Mouse (Mus musculus): ENCODE results near the gene Stxbp1. TPM values are rescaled to one million over a fixed set of nuclear protein-coding genes. Genes with fewer than 3 reads are reported as not detected.
"Not testable (repeated sequence)": the region's sequence is repeated elsewhere in the genome, so short reads cannot be mapped to it uniquely, and the experiment has no call there.

Stxbp1 gene
- polyA plus RNA-seq, 1 experiment from 2014 or later = 192 TPM

GRCm38 (mm10) chr2:32854206-32854605, 7.2 kb upstream of the Stxbp1 start:
- H3K4me2 ChIP-seq = no peak overlapping the region
- ATAC-seq (ENCODE audit: low read depth) = peak; percentile 69; the same call in 1 of the 2 replicates

GRCm38 (mm10) chr2:32853716-32854115, 6.7 kb upstream of the Stxbp1 start:
- H3K27me3 ChIP-seq = peaks cover 12% of the 10 kb centered on the region
- not testable (repeated sequence) for H3K9ac ChIP-seq; H3K9me3 ChIP-seq; H3K36me3 ChIP-seq; ATAC-seq (ENCODE audit: low read depth); H3K4me2 ChIP-seq; H3K4me1 ChIP-seq (replicated peaks); H3K4me3 ChIP-seq; H3K27ac ChIP-seq (replicated peaks)
- 72% methylated on average over 4 of the region's 4 CpGs for WGBS

More at GRCm38 (mm10) chr2:32854206-32854605, 7.2 kb upstream of the Stxbp1 start:
- no peaks in the 10 kb centered on the region for H3K9me3 ChIP-seq
- peaks cover 12% of the 10 kb centered on the region for H3K27me3 ChIP-seq
- 7% methylated on average over 8 of the region's 8 CpGs for WGBS
- H3K4me1 ChIP-seq (replicated peaks) = peaks cover 8% of the 10 kb centered on the region
- H3K4me3 ChIP-seq = no peak overlapping the region
- no peak overlapping the region for H3K9ac ChIP-seq
- no peak overlapping the region for H3K27ac ChIP-seq (replicated peaks)
- H3K36me3 ChIP-seq = no peaks in the 10 kb centered on the region

- 2% methylated on average over 20 of the region's 20 CpGs for WGBS
- peak overlapping the region; percentile 47 for H3K9ac ChIP-seq
- peak overlapping the region; percentile 39 for H3K4me2 ChIP-seq
- H3K36me3 ChIP-seq = no peaks in the 10 kb centered on the region
- H3K4me1 ChIP-seq (replicated peaks) = peaks cover 13% of the 10 kb centered on the region
- no peak for ATAC-seq (ENCODE audit: low read depth)
- H3K27me3 ChIP-seq = peaks cover 12% of the 10 kb centered on the region
- peak overlapping the region; percentile 11 for H3K4me3 ChIP-seq
- no peak overlapping the region for H3K27ac ChIP-seq (replicated peaks)
- no peaks in the 10 kb centered on the region for H3K9me3 ChIP-seq
Measured at GRCm38 (mm10) chr2:32852156-32852555, 5.1 kb upstream of the Stxbp1 start.

- H3K27me3 ChIP-seq = peaks cover 6% of the 10 kb centered on the region
Measured at GRCm38 (mm10) chr2:32847468-32847821, 400 bp upstream of the Stxbp1 start.

GRCm38 (mm10) chr2:32846101-32846804, 792 bp downstream of the Stxbp1 start:
- Histone ChIP-seq H3K36me3 (peaks cover 7% of the 10 kb centered on the region), H3K27me3 (no peaks in the 10 kb centered on the region; the same call in 1 of the 2 replicates), H3K9ac (peak overlapping the region; percentile 93), H3K4me3 (peak overlapping the region; percentile 85), H3K9me3 (no peaks in the 10 kb centered on the region), H3K27ac (replicated peaks) (peak overlapping the region; percentile 94), H3K4me2 (peak overlapping the region; percentile 87), H3K4me1 (replicated peaks) (peaks cover 29% of the 10 kb centered on the region)
- ATAC-seq (ENCODE audit: low read depth) = peak; percentile 66
- WGBS = under 1% methylated on average over 32 of the region's 33 CpGs

More at GRCm38 (mm10) chr2:32847468-32847821, 400 bp upstream of the Stxbp1 start:
- Histone ChIP-seq H3K4me3 (peak overlapping the region; percentile 85), H3K9me3 (no peaks in the 10 kb centered on the region), H3K4me2 (peak overlapping the region; percentile 87), H3K27ac (replicated peaks) (no peak overlapping the region), H3K36me3 (no peaks in the 10 kb centered on the region), H3K4me1 (replicated peaks) (peaks cover 35% of the 10 kb centered on the region), H3K9ac (peak overlapping the region; percentile 61; the same call in 1 of the 2 replicates)
- WGBS = 46% methylated on average over 6 of the region's 6 CpGs
- peak; percentile 37 for ATAC-seq (ENCODE audit: low read depth)

- Histone ChIP-seq H3K36me3 (peaks cover 7% of the 10 kb centered on the region), H3K27me3 (no peaks in the 10 kb centered on the region; the same call in 1 of the 2 replicates), H3K4me1 (replicated peaks) (peaks cover 29% of the 10 kb centered on the region), H3K9me3 (no peaks in the 10 kb centered on the region), H3K4me2 (peak overlapping the region; percentile 87), H3K4me3 (peak overlapping the region; percentile 85), H3K9ac (peak overlapping the region; percentile 93), H3K27ac (replicated peaks) (peak overlapping the region; percentile 94)
- ATAC-seq (ENCODE audit: low read depth) = no peak
- 3% methylated on average over 12 of the region's 12 CpGs for WGBS
Measured at GRCm38 (mm10) chr2:32845572-32846100, 1.4 kb downstream of the Stxbp1 start.

- no peak overlapping the region for H3K4me2 ChIP-seq
- H3K9me3 ChIP-seq = no peaks in the 10 kb centered on the region
- 40% methylated on average over 4 of the region's 4 CpGs for WGBS
- no peaks in the 10 kb centered on the region for H3K27me3 ChIP-seq
- no peak overlapping the region for H3K27ac ChIP-seq (replicated peaks)
- H3K36me3 ChIP-seq = peaks cover 7% of the 10 kb centered on the region
- no peak for ATAC-seq (ENCODE audit: low read depth)
- peaks cover 27% of the 10 kb centered on the region for H3K4me1 ChIP-seq (replicated peaks)
- H3K4me3 ChIP-seq = no peak overlapping the region
- H3K9ac ChIP-seq = no peak overlapping the region
Measured at GRCm38 (mm10) chr2:32842558-32842957, 4.5 kb downstream of the Stxbp1 start.

- no peaks in the 10 kb centered on the region for H3K9me3 ChIP-seq
- no peak overlapping the region for H3K4me3 ChIP-seq
- no peak overlapping the region for H3K9ac ChIP-seq
- no peak for ATAC-seq (ENCODE audit: low read depth)
- H3K4me1 ChIP-seq (replicated peaks) = peaks cover 26% of the 10 kb centered on the region
- no peak overlapping the region for H3K4me2 ChIP-seq
- no peaks in the 10 kb centered on the region for H3K27me3 ChIP-seq
- no peak overlapping the region for H3K27ac ChIP-seq (replicated peaks)
- WGBS = 76% methylated on average over 5 of the region's 5 CpGs
- H3K36me3 ChIP-seq = peaks cover 7% of the 10 kb centered on the region
Measured at GRCm38 (mm10) chr2:32841099-32841498, 5.9 kb downstream of the Stxbp1 start.

- Histone ChIP-seq H3K4me2 (no peak overlapping the region), H3K4me3 (no peak overlapping the region), H3K9ac (no peak overlapping the region), H3K36me3 (peaks cover 7% of the 10 kb centered on the region), H3K27ac (replicated peaks) (no peak overlapping the region), H3K9me3 (no peaks in the 10 kb centered on the region), H3K27me3 (no peaks in the 10 kb centered on the region), H3K4me1 (replicated peaks) (peaks cover 20% of the 10 kb centered on the region)
- 79% methylated on average over 2 of the region's 2 CpGs for WGBS
- no peak for ATAC-seq (ENCODE audit: low read depth)
Measured at GRCm38 (mm10) chr2:32839261-32839660, 7.8 kb downstream of the Stxbp1 start.

GRCm38 (mm10) chr2:32838147-32838884, 8.7 kb downstream of the Stxbp1 start:
- no peak overlapping the region for H3K9ac ChIP-seq
- H3K27ac ChIP-seq (replicated peaks) = no peak overlapping the region
- H3K36me3 ChIP-seq = peaks cover 7% of the 10 kb centered on the region
- H3K4me2 ChIP-seq = no peak overlapping the region
- no peaks in the 10 kb centered on the region for H3K9me3 ChIP-seq
- peaks cover 17% of the 10 kb centered on the region; the same call in 1 of the 2 replicates for H3K4me1 ChIP-seq (replicated peaks)
- WGBS = 61% methylated on average over 9 of the region's 9 CpGs
- ATAC-seq (ENCODE audit: low read depth) = no peak
- no peak overlapping the region for H3K4me3 ChIP-seq
- no peaks in the 10 kb centered on the region for H3K27me3 ChIP-seq

- no peaks in the 10 kb centered on the region for H3K27me3 ChIP-seq
- no peak overlapping the region for H3K9ac ChIP-seq
- H3K27ac ChIP-seq (replicated peaks) = no peak overlapping the region
- no peak for ATAC-seq (ENCODE audit: low read depth)
- no peak overlapping the region for H3K4me3 ChIP-seq
- H3K4me1 ChIP-seq (replicated peaks) = peaks cover 20% of the 10 kb centered on the region
- no peaks in the 10 kb centered on the region for H3K36me3 ChIP-seq
- no peak overlapping the region for H3K4me2 ChIP-seq
- H3K9me3 ChIP-seq = no peaks in the 10 kb centered on the region
Measured at GRCm38 (mm10) chr2:32835588-32835987, 11.5 kb downstream of the Stxbp1 start.

GRCm38 (mm10) chr2:32834496-32834895, 12.5 kb downstream of the Stxbp1 start:
- H3K9ac ChIP-seq = no peak overlapping the region
- H3K4me2 ChIP-seq = no peak overlapping the region
- H3K9me3 ChIP-seq = no peaks in the 10 kb centered on the region
- no peaks in the 10 kb centered on the region for H3K36me3 ChIP-seq
- peaks cover 20% of the 10 kb centered on the region for H3K4me1 ChIP-seq (replicated peaks)
- WGBS = 68% methylated on average over 7 of the region's 7 CpGs
- peak overlapping the region; percentile 49; the same call in 1 of the 2 replicates for H3K27ac ChIP-seq (replicated peaks)
- no peak for ATAC-seq (ENCODE audit: low read depth)
- H3K4me3 ChIP-seq = no peak overlapping the region
- H3K27me3 ChIP-seq = no peaks in the 10 kb centered on the region

All from neural tube, embryonic 13.5 days (tissue).